Mouse (Mus musculus): ENCODE measurements at regions not wholly inside any gene's neighbourhood (a gene's known extent, or its start where the extent isn't known, plus 50 kb on each side); places are given as distances from the start of the nearest gene placed in this dataset.
A peak's percentile ranks its signal among the peaks of the same experiment; 100 is the strongest.

DNA sequence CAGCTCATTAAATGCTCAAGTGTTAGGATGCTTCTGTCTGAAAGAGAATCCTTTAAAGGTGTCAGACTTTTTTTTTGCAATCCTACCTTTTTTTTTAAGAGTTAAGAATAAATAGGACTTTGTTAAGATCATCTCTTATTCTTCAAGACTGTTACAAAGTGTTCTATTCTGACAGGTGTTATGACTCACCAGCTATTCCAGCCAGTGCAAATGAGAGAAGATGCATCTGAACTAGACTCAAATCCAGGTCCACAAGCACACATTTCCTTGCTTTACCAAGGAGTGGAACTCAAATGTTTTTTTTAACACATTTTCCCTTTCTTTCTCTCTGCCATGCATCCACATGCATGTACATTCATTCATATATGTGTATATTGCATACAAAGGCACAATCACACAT, 98.4 kb upstream of the Atp10a start:
- DNase-seq (ENCODE audit: low spot score): no peak

GRCm38 (mm10) chr7:58568807-58569206, 87.2 kb upstream of the Atp10a start:
- DNase-seq (ENCODE audit: low spot score): no peak

- DNase-seq (ENCODE audit: low spot score): peak; percentile 74
Measured at GRCm38 (mm10) chr7:58584241-58584820, 71.6 kb upstream of the Atp10a start.

DNA sequence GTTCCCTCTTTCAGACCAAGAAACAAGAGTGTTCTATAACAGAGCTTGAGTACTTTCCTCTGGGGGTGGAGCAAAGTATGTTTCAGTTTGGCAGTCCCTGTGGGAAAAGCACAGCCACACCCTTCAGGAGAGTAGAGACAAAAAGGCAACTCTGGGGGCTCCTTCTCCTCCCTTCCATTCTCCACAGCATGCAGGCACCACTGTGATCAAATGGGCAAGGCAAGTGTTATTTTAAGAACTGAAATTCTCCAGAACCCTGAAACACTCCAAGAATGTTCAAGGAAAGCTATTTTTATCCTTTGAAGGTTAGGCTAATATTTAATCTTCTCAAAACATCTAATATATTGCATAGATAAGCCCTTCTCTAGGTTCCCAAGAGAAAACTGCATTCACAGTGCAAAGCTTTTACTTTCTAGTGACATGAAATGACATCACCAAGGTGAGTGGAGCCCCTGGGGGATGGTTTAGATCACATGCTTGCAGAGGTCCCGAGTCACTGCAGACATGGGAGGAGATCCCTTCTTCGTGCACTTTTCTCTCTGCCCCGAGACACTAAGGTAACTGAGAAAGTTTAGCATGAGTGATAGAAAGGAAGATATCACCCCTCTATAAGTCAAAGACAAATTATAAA, 70.2 kb upstream of the Atp10a start:
- DNase-seq (ENCODE audit: low spot score): no peak

DNA sequence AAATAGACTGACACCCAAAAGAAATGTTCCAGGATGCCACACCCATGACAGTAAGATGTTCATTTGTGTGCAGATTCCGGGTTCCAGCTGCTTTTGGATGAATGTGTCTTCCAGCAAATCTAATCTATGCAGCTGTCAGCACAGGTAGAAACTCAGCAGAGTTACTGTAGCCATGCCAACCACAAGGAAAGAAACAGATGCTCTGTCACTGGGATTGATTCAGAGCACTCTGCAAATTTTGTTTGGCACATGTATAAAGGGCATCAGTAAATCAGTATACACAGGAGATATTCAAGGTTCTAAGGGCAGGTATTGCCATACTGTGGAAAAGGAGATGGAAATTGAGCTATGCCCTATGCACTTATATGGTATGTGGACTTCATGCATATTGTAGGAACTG, 60.0 kb upstream of the Atp10a start:
- no peak for DNase-seq (ENCODE audit: low spot score)
